Mouse (Mus musculus): ENCODE results near the gene Scfd2. TPM values are rescaled to one million over a fixed set of nuclear protein-coding genes. Genes with fewer than 3 reads are reported as not detected.

The Scfd2 gene
- polyA plus RNA-seq, 1 experiment: 10.5 TPM

GRCm38 (mm10) chr5:74388101-74388500 is 143.5 kb downstream of the Scfd2 start:
- H3K4me3 ChIP-seq (ENCODE audit: insufficient read depth, low read length): no peak overlapping the region
- no peak for TF ChIP-seq CTCF (IDR thresholded peaks at IDR 0.05; ENCODE audit: low read depth, low read length)
- TF ChIP-seq POLR2A (IDR thresholded peaks at IDR 0.05; ENCODE audit: borderline replicate concordance, low read depth, low read length): no peak
- H3K4me1 ChIP-seq (ENCODE audit: control insufficient read depth, insufficient read depth, low read length): peaks cover 6% of the 10 kb centered on the region; the same call in 1 of the 2 replicates
- no peak overlapping the region for H3K27ac ChIP-seq (ENCODE audit: insufficient read depth, low read depth, low read length)

DNA sequence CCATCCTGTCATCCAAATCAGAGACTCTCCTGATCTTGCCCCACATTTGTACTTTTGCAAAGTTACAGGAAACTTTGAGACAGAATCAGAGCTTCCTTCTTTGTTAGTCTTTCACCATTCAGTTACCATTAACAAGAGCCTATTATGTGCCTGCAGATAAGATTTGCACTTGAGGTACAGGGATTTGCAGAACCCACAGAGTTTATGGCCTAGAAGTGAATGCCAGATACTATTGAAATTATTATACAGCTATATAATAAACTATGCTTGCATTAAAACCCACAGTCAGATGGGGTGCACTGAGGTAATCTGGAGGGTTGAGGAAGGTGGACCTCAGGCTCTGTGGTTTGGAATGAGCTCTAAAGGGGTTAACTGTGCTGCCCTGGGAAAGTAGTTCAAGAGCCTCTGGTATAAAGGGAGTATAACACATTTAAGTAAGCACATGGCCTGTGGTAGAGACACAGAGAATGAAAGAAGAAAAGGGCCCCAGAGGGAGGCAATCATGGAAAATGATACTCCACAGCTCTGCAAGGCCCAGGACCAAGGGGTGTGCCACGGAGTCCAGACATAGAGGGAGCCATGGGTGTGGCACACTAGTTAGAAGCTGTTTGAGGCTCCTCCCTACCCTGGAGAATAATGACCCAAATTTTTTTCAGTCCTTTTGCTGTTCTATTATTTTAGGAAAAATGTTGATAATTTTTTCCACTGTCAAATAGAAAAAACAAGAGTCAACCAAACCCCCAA is 144.2 kb downstream of the Scfd2 start:
- TF ChIP-seq POLR2A (IDR thresholded peaks at IDR 0.05; ENCODE audit: borderline replicate concordance, low read depth, low read length): no peak
- no peak for TF ChIP-seq CTCF (IDR thresholded peaks at IDR 0.05; ENCODE audit: low read depth, low read length)
- H3K27ac ChIP-seq (ENCODE audit: insufficient read depth, low read depth, low read length): no peak overlapping the region
- H3K4me1 ChIP-seq (ENCODE audit: control insufficient read depth, insufficient read depth, low read length): peaks cover 6% of the 10 kb centered on the region; the same call in 1 of the 2 replicates
- no peak overlapping the region for H3K4me3 ChIP-seq (ENCODE audit: insufficient read depth, low read length)

DNA sequence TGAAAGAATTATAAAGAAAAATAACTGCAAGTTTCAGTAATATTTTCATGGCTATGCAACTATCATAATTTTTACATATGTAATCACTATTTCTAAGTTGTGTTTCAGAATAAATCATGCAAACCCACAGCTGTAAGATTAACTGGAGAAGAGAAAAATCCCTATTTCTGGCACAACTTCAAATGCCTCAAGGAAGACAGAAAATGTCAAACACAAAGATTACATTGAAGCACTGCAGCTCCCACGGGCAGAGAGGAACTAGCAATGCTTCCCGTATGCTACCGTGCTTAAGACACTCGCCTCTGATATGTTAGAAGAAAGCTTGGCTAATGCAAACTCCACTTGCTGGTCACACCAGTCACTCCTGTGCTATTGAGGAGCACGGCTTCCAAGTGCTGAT is 151.5 kb downstream of the Scfd2 start:
- no peak for TF ChIP-seq CTCF (IDR thresholded peaks at IDR 0.05; ENCODE audit: low read depth, low read length)
- TF ChIP-seq POLR2A (IDR thresholded peaks at IDR 0.05; ENCODE audit: borderline replicate concordance, low read depth, low read length): no peak
- H3K4me3 ChIP-seq (ENCODE audit: insufficient read depth, low read length): no peak overlapping the region
- peaks cover 2% of the 10 kb centered on the region; the same call in 1 of the 2 replicates for H3K4me1 ChIP-seq (ENCODE audit: control insufficient read depth, insufficient read depth, low read length)
- H3K27ac ChIP-seq (ENCODE audit: insufficient read depth, low read depth, low read length): no peak overlapping the region

- no peak overlapping the region for H3K27ac ChIP-seq (ENCODE audit: insufficient read depth, low read depth, low read length)
- TF ChIP-seq CTCF (IDR thresholded peaks at IDR 0.05; ENCODE audit: low read depth, low read length) (no peak), POLR2A (IDR thresholded peaks at IDR 0.05; ENCODE audit: borderline replicate concordance, low read depth, low read length) (no peak)
- no peaks in the 10 kb centered on the region; the same call in 1 of the 2 replicates for H3K4me1 ChIP-seq (ENCODE audit: control insufficient read depth, insufficient read depth, low read length)
- no peak overlapping the region for H3K4me3 ChIP-seq (ENCODE audit: insufficient read depth, low read length)
Observed at GRCm38 (mm10) chr5:74366710-74367101, 164.9 kb downstream of the Scfd2 start.

DNA sequence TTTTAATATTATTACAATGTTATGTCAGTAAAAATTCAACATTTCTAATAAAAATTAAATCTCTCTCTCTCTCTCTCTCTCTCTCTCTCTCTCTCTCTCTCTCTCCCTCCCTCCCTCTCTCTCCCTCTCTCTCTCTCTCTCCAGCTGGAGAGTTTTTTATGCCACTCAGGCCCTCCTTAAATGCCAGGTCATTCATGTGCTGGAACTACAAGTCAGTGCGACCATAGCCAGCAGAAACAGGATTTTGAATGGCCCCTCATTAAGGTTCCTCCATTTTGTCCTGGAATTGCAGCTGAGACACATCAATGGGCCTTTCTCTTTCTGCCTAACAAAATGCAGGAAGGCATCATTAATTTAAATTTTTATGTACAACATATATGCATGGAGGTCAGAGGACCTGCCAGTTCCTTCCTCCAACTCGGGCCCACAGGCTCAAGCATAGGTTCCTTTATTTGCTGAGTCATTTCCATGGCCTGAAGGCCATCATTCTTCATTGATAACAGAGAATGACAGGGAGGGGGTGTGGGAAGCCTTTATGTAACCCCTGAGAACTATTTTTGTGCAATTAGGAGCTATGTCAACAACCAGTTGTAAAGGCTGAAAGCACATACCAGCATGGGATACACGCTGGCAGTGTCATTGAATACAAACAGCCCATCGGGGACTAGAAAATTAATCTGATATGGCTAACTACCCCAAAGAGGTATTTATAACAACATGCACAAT is 165.4 kb downstream of the Scfd2 start:
- Histone ChIP-seq H3K4me1 (ENCODE audit: control insufficient read depth, insufficient read depth, low read length) (no peaks in the 10 kb centered on the region; the same call in 1 of the 2 replicates), H3K4me3 (ENCODE audit: insufficient read depth, low read length) (no peak overlapping the region), H3K27ac (ENCODE audit: insufficient read depth, low read depth, low read length) (no peak overlapping the region)
- TF ChIP-seq POLR2A (IDR thresholded peaks at IDR 0.05; ENCODE audit: borderline replicate concordance, low read depth, low read length) (no peak), CTCF (IDR thresholded peaks at IDR 0.05; ENCODE audit: low read depth, low read length) (no peak)

- TF ChIP-seq CTCF (IDR thresholded peaks at IDR 0.05; ENCODE audit: low read depth, low read length): no peak
- TF ChIP-seq POLR2A (IDR thresholded peaks at IDR 0.05; ENCODE audit: borderline replicate concordance, low read depth, low read length): no peak
- Histone ChIP-seq H3K4me3 (ENCODE audit: insufficient read depth, low read length) (no peak overlapping the region), H3K27ac (ENCODE audit: insufficient read depth, low read depth, low read length) (no peak overlapping the region), H3K4me1 (ENCODE audit: control insufficient read depth, insufficient read depth, low read length) (no peaks in the 10 kb centered on the region; the same call in 1 of the 2 replicates)
Observed at GRCm38 (mm10) chr5:74365408-74365807, 166.2 kb downstream of the Scfd2 start.

DNA sequence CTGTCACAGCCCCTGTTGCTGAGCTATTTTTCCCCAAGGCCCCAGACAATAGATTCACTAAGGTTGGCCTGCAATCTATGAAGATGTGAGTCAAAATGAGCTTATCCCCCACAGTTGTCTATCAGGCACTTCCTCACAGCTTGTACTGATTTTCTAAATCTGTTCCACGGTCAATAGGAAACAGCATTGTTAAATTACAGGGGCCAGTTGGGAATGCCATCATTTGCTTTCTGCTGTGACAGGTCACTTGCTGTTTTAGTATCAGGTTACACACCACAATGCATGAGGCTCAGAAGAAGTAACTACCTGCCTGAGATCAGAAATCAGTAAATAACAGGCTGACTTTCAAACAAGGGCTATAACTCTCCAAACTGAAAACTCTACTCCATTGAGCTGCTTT is 168.3 kb downstream of the Scfd2 start:
- H3K4me1 ChIP-seq (ENCODE audit: control insufficient read depth, insufficient read depth, low read length): no peaks in the 10 kb centered on the region; the same call in 1 of the 2 replicates
- H3K27ac ChIP-seq (ENCODE audit: insufficient read depth, low read depth, low read length): no peak overlapping the region
- no peak for TF ChIP-seq CTCF (IDR thresholded peaks at IDR 0.05; ENCODE audit: low read depth, low read length)
- TF ChIP-seq POLR2A (IDR thresholded peaks at IDR 0.05; ENCODE audit: borderline replicate concordance, low read depth, low read length): no peak
- H3K4me3 ChIP-seq (ENCODE audit: insufficient read depth, low read length): no peak overlapping the region

DNA sequence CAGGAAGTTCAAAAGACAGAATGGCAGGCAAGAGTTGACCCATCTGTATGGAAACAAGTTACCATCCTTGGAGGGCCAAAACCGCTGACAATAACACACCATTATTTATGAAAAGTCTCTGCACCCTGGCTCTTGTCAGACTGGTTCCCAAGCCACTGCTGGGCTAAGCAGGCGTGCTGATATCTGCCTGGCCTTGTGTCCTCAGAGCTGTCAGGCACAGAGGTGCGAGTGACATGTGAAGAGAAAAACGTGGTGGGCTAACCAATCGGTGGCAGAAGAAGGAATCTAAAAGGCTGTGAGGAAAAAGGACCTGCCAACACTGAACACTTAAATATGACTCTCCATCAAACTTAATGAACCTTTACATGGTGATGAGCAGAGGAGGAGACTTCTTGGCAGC is 170.0 kb downstream of the Scfd2 start:
- no peaks in the 10 kb centered on the region; the same call in 1 of the 2 replicates for H3K4me1 ChIP-seq (ENCODE audit: control insufficient read depth, insufficient read depth, low read length)
- no peak overlapping the region for H3K27ac ChIP-seq (ENCODE audit: insufficient read depth, low read depth, low read length)
- H3K4me3 ChIP-seq (ENCODE audit: insufficient read depth, low read length): no peak overlapping the region
- TF ChIP-seq POLR2A (IDR thresholded peaks at IDR 0.05; ENCODE audit: borderline replicate concordance, low read depth, low read length) (no peak), CTCF (IDR thresholded peaks at IDR 0.05; ENCODE audit: low read depth, low read length) (no peak)

GRCm38 (mm10) chr5:74358033-74358432 is 173.5 kb downstream of the Scfd2 start:
- H3K27ac ChIP-seq (ENCODE audit: insufficient read depth, low read depth, low read length): no peak overlapping the region
- TF ChIP-seq CTCF (IDR thresholded peaks at IDR 0.05; ENCODE audit: low read depth, low read length) (no peak), POLR2A (IDR thresholded peaks at IDR 0.05; ENCODE audit: borderline replicate concordance, low read depth, low read length) (no peak)
- no peak overlapping the region for H3K4me3 ChIP-seq (ENCODE audit: insufficient read depth, low read length)
- no peaks in the 10 kb centered on the region for H3K4me1 ChIP-seq (ENCODE audit: control insufficient read depth, insufficient read depth, low read length)
